14 mouse cellular contexts compared by ENCODE assay signal in genomic region chr7:63520299-63520698, GRCm38 (mm10).
"Had no signal": no experiment of that assay in that cellular context is flagged by ENCODE, and none has a peak within 500 bp of the region (broad histone marks: within the 10 kb centered on the region; RNA-seq: fewer than 3 reads in every experiment).

No protein-coding gene starts in this region.

- H3K4me2 ChIP-seq: limb, embryonic 12.5 days; liver, embryonic 13.5 days; lung, embryonic 15.5 days; midbrain, embryonic 13.5 days; neural tube, embryonic 15.5 days had no signal

- H3K27ac ChIP-seq: left cerebral cortex, adult 2 months; limb, embryonic 12.5 days; liver, embryonic 13.5 days; lung, embryonic 15.5 days; midbrain, embryonic 13.5 days; neural tube, embryonic 15.5 days; stomach, postnatal 0 days had no signal

- H3K36me3 ChIP-seq: limb, embryonic 12.5 days; liver, embryonic 13.5 days; lung, embryonic 15.5 days; midbrain, embryonic 13.5 days; neural tube, embryonic 15.5 days had no signal

- H3K4me3 ChIP-seq: left cerebral cortex, adult 2 months; limb, embryonic 12.5 days; liver, embryonic 13.5 days; lung, embryonic 15.5 days; midbrain, embryonic 13.5 days; myocyte; neural tube, embryonic 15.5 days had no signal

- H3K9me3 ChIP-seq: limb, embryonic 12.5 days; liver, embryonic 13.5 days; lung, embryonic 15.5 days; midbrain, embryonic 13.5 days; neural tube, embryonic 15.5 days had no signal

- DNase-seq: kidney, postnatal 10 days; kidney, postnatal 4 days; liver; liver, embryonic 13.5 days; liver, postnatal 0 days; lung, postnatal 36 days; thymus, postnatal 14 days had no signal

- H3K27me3 ChIP-seq: limb, embryonic 12.5 days; liver, embryonic 13.5 days; lung, embryonic 15.5 days; midbrain, embryonic 13.5 days; neural tube, embryonic 15.5 days had no signal

- H3K9ac ChIP-seq: limb, embryonic 12.5 days; liver, embryonic 13.5 days; liver, postnatal 0 days; lung, embryonic 15.5 days; midbrain, embryonic 13.5 days; neural tube, embryonic 15.5 days had no signal

- ATAC-seq: liver, postnatal 0 days; midbrain, embryonic 13.5 days had no signal

- H3K4me1 ChIP-seq: limb, embryonic 12.5 days; liver, embryonic 13.5 days; lung, embryonic 15.5 days; midbrain, embryonic 13.5 days; neural tube, embryonic 15.5 days had no signal
